Mouse (Mus musculus) MEL (cell line): ENCODE results near the gene Fiz1. TPM values are rescaled to one million over a fixed set of nuclear protein-coding genes. Genes with fewer than 3 reads are reported as not detected.
A peak's percentile ranks its signal among the peaks of the same experiment; 100 is the strongest.

Source experiments
- DNase-seq: peaks from one replicate; pipeline ENCODE4 v3.0.0; 2011; ENCODE audit warnings: low read depth, low spot score
- H3K27ac ChIP-seq: 2 replicates; pipeline ENCODE4 v1.5.1; 2012; ENCODE audit warnings: low read depth, mild to moderate bottlenecking, control low read depth, low read length, moderate library complexity; ENCODE audit not compliant: control insufficient read depth
- H3K27me3 ChIP-seq, 2 experiments: fragments of 150-350 bp in 1 of 2; sonication (generic) in 1 of 2; 2 replicates each; pipeline ENCODE4 v1.6.1; 2012; ENCODE audit warnings: low read length in 2 of 2, mild to moderate bottlenecking in 2 of 2, improper control_type of control experiment in 1 of 2, moderate library complexity in 1 of 2; ENCODE audit not compliant: insufficient read depth in 2 of 2, control insufficient read depth in 1 of 2
- H3K36me3 ChIP-seq, 2 experiments: 2 replicates each; pipeline ENCODE4 v1.6.1; 2012 to 2014; ENCODE audit warnings: low read length in 2 of 2, improper control_type of control experiment in 1 of 2, inconsistent platforms in 1 of 2, mild to moderate bottlenecking in 1 of 2; ENCODE audit not compliant: insufficient read depth in 2 of 2, control insufficient read depth in 1 of 2
- H3K4me1 ChIP-seq, 2 experiments: fragments of 150-350 bp in 1 of 2; sonication (generic) in 1 of 2; 2 replicates each; pipeline ENCODE4 v1.6.1; 2012; ENCODE audit warnings: low read length in 2 of 2, improper control_type of control experiment in 1 of 2, mild to moderate bottlenecking in 1 of 2; ENCODE audit not compliant: insufficient read depth in 2 of 2, control insufficient read depth in 1 of 2
- H3K4me3 ChIP-seq, 2 experiments: fragments of 150-350 bp in 1 of 2; sonication (generic) in 1 of 2; 2 replicates each; pipeline ENCODE4 v1.5.1; 2012; ENCODE audit warnings: low read depth in 2 of 2, low read length in 2 of 2, mild to moderate bottlenecking in 2 of 2, moderate library complexity in 2 of 2, control low read depth in 1 of 2, improper control_type of control experiment in 1 of 2; ENCODE audit not compliant: control insufficient read depth in 1 of 2, insufficient read depth in 1 of 2
- H3K79me2 ChIP-seq: 2 replicates; pipeline ENCODE4 v1.6.1; 2012; ENCODE audit warnings: mild to moderate bottlenecking, low read length, moderate library complexity; ENCODE audit not compliant: control insufficient read depth, poor library complexity, insufficient read depth
- H3K9ac ChIP-seq: 2 replicates; pipeline ENCODE4 v1.6.1; 2012; ENCODE audit warnings: low read depth, mild to moderate bottlenecking, control low read depth, low read length, moderate library complexity; ENCODE audit not compliant: control insufficient read depth, poor library complexity, severe bottlenecking
- H3K9me3 ChIP-seq: fragments of 150-350 bp; sonication (generic); replicated peaks from 2 replicates; pipeline ENCODE4 v1.6.1; 2012; ENCODE audit warnings: mild to moderate bottlenecking, low read length, improper control_type of control experiment, moderate library complexity; ENCODE audit not compliant: insufficient read depth
- BHLHE40 ChIP-seq: IDR thresholded peaks from 2 replicates; pipeline ENCODE4 v1.6.1; 2012; ENCODE audit warnings: low read depth, mild to moderate bottlenecking, inconsistent platforms, low read length, improper control_type of control experiment, borderline replicate concordance
- CHD1 ChIP-seq: IDR thresholded peaks from 2 replicates; pipeline ENCODE4 v1.6.1; 2012; ENCODE audit warnings: low read depth, mild to moderate bottlenecking, inconsistent platforms, low read length, improper control_type of control experiment
- CTCF ChIP-seq, 3 experiments: IDR thresholded peaks in 2 of 3; conservative IDR thresholded peaks in 1 of 3; 2 replicates each; pipeline ENCODE4 v1.5.1; 2011 to 2012; ENCODE audit warnings: low read length in 3 of 3, low read depth in 2 of 3, mild to moderate bottlenecking in 2 of 3, improper control_type of control experiment in 1 of 3, inconsistent platforms in 1 of 3, mixed read lengths in 1 of 3, moderate library complexity in 1 of 3; ENCODE audit not compliant: control insufficient read depth in 1 of 3, insufficient read depth in 1 of 3, poor library complexity in 1 of 3, severe bottlenecking in 1 of 3
- E2F4 ChIP-seq: IDR thresholded peaks from 2 replicates; pipeline ENCODE4 v1.6.1; 2011; ENCODE audit warnings: low read depth, low read length, improper control_type of control experiment, borderline replicate concordance
- HCFC1 ChIP-seq: IDR thresholded peaks from 2 replicates; pipeline ENCODE4 v1.6.1; 2012; ENCODE audit warnings: low read depth, mild to moderate bottlenecking, inconsistent platforms, low read length, improper control_type of control experiment, moderate library complexity
- MAX ChIP-seq: IDR thresholded peaks from 2 replicates; pipeline ENCODE4 v1.6.1; 2011; ENCODE audit warnings: low read length, improper control_type of control experiment
- MXI1 ChIP-seq: IDR thresholded peaks from 2 replicates; pipeline ENCODE4 v1.6.1; 2011; ENCODE audit warnings: mild to moderate bottlenecking, low read depth, low read length, improper control_type of control experiment
- NELFE ChIP-seq: IDR thresholded peaks from 2 replicates; pipeline ENCODE4 v1.6.1; 2011; ENCODE audit warnings: low read depth, low read length, improper control_type of control experiment
- NRF1 ChIP-seq: IDR thresholded peaks from 2 replicates; pipeline ENCODE4 v1.6.1; 2014; ENCODE audit warnings: low read depth, mild to moderate bottlenecking, inconsistent platforms, low read length, improper control_type of control experiment, moderate library complexity; ENCODE audit not compliant: poor library complexity, insufficient read depth, severe bottlenecking
- POLR2AphosphoS5 ChIP-seq: IDR thresholded peaks from 2 replicates; pipeline ENCODE4 v1.6.1; 2012; ENCODE audit warnings: low read depth, borderline replicate concordance, mild to moderate bottlenecking, inconsistent platforms, low read length, moderate library complexity, mixed read lengths
- RAD21 ChIP-seq: IDR thresholded peaks from 2 replicates; pipeline ENCODE4 v1.6.1; 2011; ENCODE audit warnings: mild to moderate bottlenecking, low read depth, low read length, improper control_type of control experiment
- SIN3A ChIP-seq: IDR thresholded peaks from 2 replicates; pipeline ENCODE4 v1.6.1; 2012; ENCODE audit warnings: low read length, improper control_type of control experiment, inconsistent platforms
- SMC3 ChIP-seq: IDR thresholded peaks from 2 replicates; pipeline ENCODE4 v1.6.1; 2011; ENCODE audit warnings: low read depth, low read length, improper control_type of control experiment
- TCF12 ChIP-seq: IDR thresholded peaks from 2 replicates; pipeline ENCODE4 v1.6.1; 2014; ENCODE audit warnings: low read depth, mild to moderate bottlenecking, inconsistent platforms, low read length, improper control_type of control experiment, moderate library complexity
- USF1 ChIP-seq: IDR thresholded peaks from 2 replicates; pipeline ENCODE4 v1.6.1; 2014; ENCODE audit warnings: low read depth, mild to moderate bottlenecking, inconsistent platforms, low read length, improper control_type of control experiment, moderate library complexity
- ZC3H11A ChIP-seq: IDR thresholded peaks from 2 replicates; pipeline ENCODE4 v1.6.1; 2012; ENCODE audit warnings: low read depth, mild to moderate bottlenecking, inconsistent platforms, low read length, improper control_type of control experiment
- ZKSCAN1 ChIP-seq: IDR thresholded peaks from 2 replicates; pipeline ENCODE4 v1.6.1; 2012; ENCODE audit warnings: low read depth, mild to moderate bottlenecking, inconsistent platforms, low read length, improper control_type of control experiment, moderate library complexity
- polyA plus RNA-seq, 2 experiments: library from polyadenylated mRNA; stranded (reverse) in 1 of 2; unstranded in 1 of 2; fragments of >175 nt in 1 of 2; fragments of >200 nt in 1 of 2; gene quantifications; 2 replicates each; pipeline versions ENCODE4 v1.2.1 to v1.2.4; 2012; ENCODE audit warnings: low replicate concordance in 2 of 2, low read depth in 1 of 2; ENCODE audit not compliant: insufficient read length in 2 of 2, insufficient read depth in 1 of 2, missing spikeins in 1 of 2
- total RNA-seq: library from RNA; depleted of rRNA; stranded (reverse); fragments of 300-350 nt; gene quantifications from 2 replicates; pipeline ENCODE4 v1.2.3, GENCODE M21; 2012

The Fiz1 gene
- total and polyA plus RNA-seq, 3 experiments: 28.1 to 56.5 TPM; not detected in 1

- TF ChIP-seq MAX (peak; percentile 66), CHD1 (peak; percentile 67; the same call in 1 of the 2 replicates), E2F4 (no peak), NELFE (peak; percentile 71), USF1 (no peak), HCFC1 (0 out of 2 replicates have a peak, but pooled peaks have one; percentile 65), MXI1 (peak; percentile 88), CTCF (IDR thresholded peaks at IDR 0.05 in 2 of 3, conservative IDR thresholded peaks at IDR 0.05 in 1 of 3; ENCODE audit: control insufficient read depth in 1 of 3, insufficient read depth in 1 of 3, low read depth in 2 of 3, low read length in 3 of 3, poor library complexity in 1 of 3, severe bottlenecking in 1 of 3) (peak in 2 of 3 experiments; percentile 69 to 72; a peak in 5 of 6 replicates), POLR2AphosphoS5 (no peak)
Measured at GRCm38 (mm10) chr7:5060944-5061773, 46.7 kb upstream of the Fiz1 start (continued).

GRCm38 (mm10) chr7:5060239-5060731 is 45.8 kb upstream of the Fiz1 start:
- Histone ChIP-seq H3K79me2 (peaks cover 34% of the 10 kb centered on the region), H3K9me3 (no peaks in the 10 kb centered on the region), H3K4me3 (peak overlapping the region; percentile 62 to 70), H3K27me3 (no peaks in the 10 kb centered on the region), H3K4me1 (peaks cover 2 to 15% of the 10 kb centered on the region in 2 experiments; a peak in 3 of 4 replicates), H3K27ac (peak overlapping the region; percentile 99), H3K36me3 (peaks cover 4 to 15% of the 10 kb centered on the region in 2 experiments; a peak in 3 of 4 replicates), H3K9ac (peak overlapping the region; percentile 90)
- TF ChIP-seq RAD21: peak; percentile 63
- TF ChIP-seq CTCF (IDR thresholded peaks at IDR 0.05 in 2 of 3, conservative IDR thresholded peaks at IDR 0.05 in 1 of 3; ENCODE audit: control insufficient read depth in 1 of 3, insufficient read depth in 1 of 3, low read depth in 2 of 3, low read length in 3 of 3, poor library complexity in 1 of 3, severe bottlenecking in 1 of 3): peak; percentile 36 to 72 (median 69); a peak in 5 of 6 replicates
- TF ChIP-seq TCF12: 0 out of 2 replicates have a peak, but pooled peaks have one; percentile 14
- TF ChIP-seq ZC3H11A: peak; percentile 46
- TF ChIP-seq HCFC1: peak; percentile 58; the same call in 1 of the 2 replicates
- TF ChIP-seq ZKSCAN1: no peak
- no peak for TF ChIP-seq NRF1
- peak; percentile 47 for TF ChIP-seq NELFE
- peak; percentile 59 for TF ChIP-seq SIN3A
- no peak for TF ChIP-seq BHLHE40
- peak; percentile 66 for TF ChIP-seq SMC3
- peak; percentile 89 for DNase-seq
